Mouse (Mus musculus): ENCODE data around the gene Adprhl1. TPM values are rescaled to one million over a fixed set of nuclear protein-coding genes. Genes with fewer than 3 reads are reported as not detected.

Adprhl1 gene
- polyA plus RNA-seq, 1 experiment: not detected

- no peak overlapping the region for H3K27ac ChIP-seq (ENCODE audit: control insufficient read depth, insufficient read depth, low read depth, low read length, poor library complexity)
- H3K4me3 ChIP-seq (replicated peaks; ENCODE audit: control insufficient read depth, low read depth, low read length): no peak overlapping the region
- 28% methylated on average over 3 of the region's 3 CpGs for WGBS
- no peak for TF ChIP-seq CTCF (IDR thresholded peaks at IDR 0.05; ENCODE audit: control insufficient read depth, insufficient read depth, low read length)
- no peak for TF ChIP-seq POLR2A (IDR thresholded peaks at IDR 0.05; ENCODE audit: borderline replicate concordance, control insufficient read depth, low read depth, low read length)
- H3K4me1 ChIP-seq (ENCODE audit: control insufficient read depth, insufficient read depth, low read length): no peaks in the 10 kb centered on the region; the same call in 1 of the 2 replicates
Measured at GRCm38 (mm10) chr8:13227184-13227583, 26.8 kb downstream of the Adprhl1 start.

- Histone ChIP-seq H3K27ac (ENCODE audit: control insufficient read depth, insufficient read depth, low read depth, low read length, poor library complexity) (no peak overlapping the region), H3K4me1 (ENCODE audit: control insufficient read depth, insufficient read depth, low read length) (no peaks in the 10 kb centered on the region; the same call in 1 of the 2 replicates), H3K4me3 (replicated peaks; ENCODE audit: control insufficient read depth, low read depth, low read length) (no peak overlapping the region)
- 79% methylated on average over 6 of the region's 6 CpGs for WGBS
- TF ChIP-seq POLR2A (IDR thresholded peaks at IDR 0.05; ENCODE audit: borderline replicate concordance, control insufficient read depth, low read depth, low read length) (no peak), CTCF (IDR thresholded peaks at IDR 0.05; ENCODE audit: control insufficient read depth, insufficient read depth, low read length) (no peak)
Measured at GRCm38 (mm10) chr8:13226288-13226687, 27.7 kb downstream of the Adprhl1 start.

- TF ChIP-seq POLR2A (IDR thresholded peaks at IDR 0.05; ENCODE audit: borderline replicate concordance, control insufficient read depth, low read depth, low read length): no peak
- no peak for TF ChIP-seq CTCF (IDR thresholded peaks at IDR 0.05; ENCODE audit: control insufficient read depth, insufficient read depth, low read length)
- Histone ChIP-seq H3K4me3 (replicated peaks; ENCODE audit: control insufficient read depth, low read depth, low read length) (no peak overlapping the region), H3K27ac (ENCODE audit: control insufficient read depth, insufficient read depth, low read depth, low read length, poor library complexity) (no peak overlapping the region), H3K4me1 (ENCODE audit: control insufficient read depth, insufficient read depth, low read length) (no peaks in the 10 kb centered on the region; the same call in 1 of the 2 replicates)
- 73% methylated on average over 9 of the region's 9 CpGs for WGBS
Measured at GRCm38 (mm10) chr8:13224426-13224825, 29.5 kb downstream of the Adprhl1 start.

GRCm38 (mm10) chr8:13218441-13218840 lies 35.5 kb downstream of the Adprhl1 start:
- no peaks in the 10 kb centered on the region for H3K4me1 ChIP-seq (ENCODE audit: control insufficient read depth, insufficient read depth, low read length)
- TF ChIP-seq CTCF (IDR thresholded peaks at IDR 0.05; ENCODE audit: control insufficient read depth, insufficient read depth, low read length): no peak
- TF ChIP-seq POLR2A (IDR thresholded peaks at IDR 0.05; ENCODE audit: borderline replicate concordance, control insufficient read depth, low read depth, low read length): no peak
- no peak overlapping the region for H3K27ac ChIP-seq (ENCODE audit: control insufficient read depth, insufficient read depth, low read depth, low read length, poor library complexity)
- WGBS: 79% methylated on average over 4 of the region's 4 CpGs
- no peak overlapping the region for H3K4me3 ChIP-seq (replicated peaks; ENCODE audit: control insufficient read depth, low read depth, low read length)

- H3K4me3 ChIP-seq (replicated peaks; ENCODE audit: control insufficient read depth, low read depth, low read length): no peak overlapping the region
- no peak overlapping the region for H3K27ac ChIP-seq (ENCODE audit: control insufficient read depth, insufficient read depth, low read depth, low read length, poor library complexity)
- H3K4me1 ChIP-seq (ENCODE audit: control insufficient read depth, insufficient read depth, low read length): no peaks in the 10 kb centered on the region; the same call in 1 of the 2 replicates
- no peak for TF ChIP-seq CTCF (IDR thresholded peaks at IDR 0.05; ENCODE audit: control insufficient read depth, insufficient read depth, low read length)
- no peak for TF ChIP-seq POLR2A (IDR thresholded peaks at IDR 0.05; ENCODE audit: borderline replicate concordance, control insufficient read depth, low read depth, low read length)
Measured at GRCm38 (mm10) chr8:13217986-13218385, 36.0 kb downstream of the Adprhl1 start.

GRCm38 (mm10) chr8:13217093-13217492 lies 36.9 kb downstream of the Adprhl1 start:
- Histone ChIP-seq H3K27ac (ENCODE audit: control insufficient read depth, insufficient read depth, low read depth, low read length, poor library complexity) (no peak overlapping the region), H3K4me1 (ENCODE audit: control insufficient read depth, insufficient read depth, low read length) (peaks cover 1% of the 10 kb centered on the region; the same call in 1 of the 2 replicates), H3K4me3 (replicated peaks; ENCODE audit: control insufficient read depth, low read depth, low read length) (no peak overlapping the region)
- 87% methylated on average over 5 of the region's 5 CpGs for WGBS
- TF ChIP-seq POLR2A (IDR thresholded peaks at IDR 0.05; ENCODE audit: borderline replicate concordance, control insufficient read depth, low read depth, low read length): no peak
- no peak for TF ChIP-seq CTCF (IDR thresholded peaks at IDR 0.05; ENCODE audit: control insufficient read depth, insufficient read depth, low read length)

- Histone ChIP-seq H3K27ac (ENCODE audit: control insufficient read depth, insufficient read depth, low read depth, low read length, poor library complexity) (no peak overlapping the region), H3K4me3 (replicated peaks; ENCODE audit: control insufficient read depth, low read depth, low read length) (no peak overlapping the region), H3K4me1 (ENCODE audit: control insufficient read depth, insufficient read depth, low read length) (peaks cover 1% of the 10 kb centered on the region; the same call in 1 of the 2 replicates)
- WGBS: 76% methylated on average over 8 of the region's 8 CpGs
- TF ChIP-seq CTCF (IDR thresholded peaks at IDR 0.05; ENCODE audit: control insufficient read depth, insufficient read depth, low read length) (no peak), POLR2A (IDR thresholded peaks at IDR 0.05; ENCODE audit: borderline replicate concordance, control insufficient read depth, low read depth, low read length) (no peak)
Measured at GRCm38 (mm10) chr8:13216386-13216785, 37.6 kb downstream of the Adprhl1 start.

GRCm38 (mm10) chr8:13213479-13214268 lies 40.3 kb downstream of the Adprhl1 start:
- peaks cover 1% of the 10 kb centered on the region; the same call in 1 of the 2 replicates for H3K4me1 ChIP-seq (ENCODE audit: control insufficient read depth, insufficient read depth, low read length)
- TF ChIP-seq POLR2A (IDR thresholded peaks at IDR 0.05; ENCODE audit: borderline replicate concordance, control insufficient read depth, low read depth, low read length) (no peak), CTCF (IDR thresholded peaks at IDR 0.05; ENCODE audit: control insufficient read depth, insufficient read depth, low read length) (peak; percentile 87)
- H3K4me3 ChIP-seq (replicated peaks; ENCODE audit: control insufficient read depth, low read depth, low read length): no peak overlapping the region
- H3K27ac ChIP-seq (ENCODE audit: control insufficient read depth, insufficient read depth, low read depth, low read length, poor library complexity): no peak overlapping the region
- 1% methylated on average over 10 of the region's 10 CpGs for WGBS
